Mouse (Mus musculus): ENCODE measurements around the gene Tmem33. TPM values are rescaled to one million over a fixed set of nuclear protein-coding genes. Genes with fewer than 3 reads are reported as not detected.

The Tmem33 gene
- polyA plus RNA-seq, 1 experiment from 2014 or later: 85.7 TPM

DNA sequence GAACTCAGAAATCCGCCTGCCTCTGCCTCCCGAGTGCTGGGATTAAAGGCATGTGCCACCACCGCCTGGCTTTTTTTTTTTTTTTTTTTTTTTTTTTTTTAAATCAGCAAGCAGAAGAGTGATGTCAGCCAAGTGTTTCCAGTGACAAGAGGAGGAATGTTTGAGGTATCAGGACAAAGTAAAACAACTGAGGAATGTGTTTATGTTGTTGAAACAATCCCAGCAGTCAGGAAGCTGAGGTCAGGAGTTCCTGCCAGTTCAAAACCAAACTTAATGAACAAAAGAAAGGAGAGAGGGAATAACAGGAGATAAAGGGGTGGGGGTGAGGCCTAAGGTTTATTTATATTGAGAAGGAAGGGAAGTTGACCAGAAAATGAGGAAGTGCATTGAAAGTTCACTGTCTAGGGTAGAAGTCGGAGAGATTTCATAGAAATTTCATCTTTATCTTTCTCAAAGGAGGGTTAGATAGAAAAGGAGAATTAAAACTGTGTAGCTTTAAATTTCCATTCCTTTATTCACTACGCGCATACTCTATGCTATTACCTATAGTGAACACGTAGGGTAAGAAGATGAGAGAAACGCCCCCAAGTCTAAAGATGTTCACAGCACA, 41.5 kb downstream of the Tmem33 start:
- 82% methylated on average over 8 of the region's 8 CpGs for WGBS
- no peaks in the 10 kb centered on the region for H3K36me3 ChIP-seq

DNA sequence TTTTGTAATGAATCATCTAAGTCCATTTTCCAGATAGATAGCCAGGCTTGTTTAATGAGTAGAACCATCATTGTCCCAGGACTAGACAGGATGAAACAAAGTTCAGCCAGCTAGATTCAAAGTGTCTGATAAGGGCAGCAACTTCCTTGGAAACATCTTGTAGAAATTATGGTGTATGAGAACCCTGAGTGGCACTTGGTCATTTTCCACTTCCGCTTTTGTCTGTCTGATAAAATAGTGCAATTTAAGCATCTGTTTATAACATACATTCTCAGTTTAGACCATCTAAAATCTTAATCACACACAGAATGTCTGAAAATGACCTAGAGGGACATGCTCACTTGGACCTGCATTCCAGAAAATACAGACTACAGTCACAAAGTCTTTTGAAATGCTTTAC, 43.5 kb downstream of the Tmem33 start:
- Histone ChIP-seq H3K9ac (no peak overlapping the region), H3K4me3 (no peak overlapping the region), H3K27ac (replicated peaks) (no peak overlapping the region), H3K9me3 (no peaks in the 10 kb centered on the region), H3K27me3 (no peaks in the 10 kb centered on the region), H3K36me3 (no peaks in the 10 kb centered on the region), H3K4me2 (no peak overlapping the region), H3K4me1 (replicated peaks) (peaks cover 14% of the 10 kb centered on the region)
- no peak for ATAC-seq (ENCODE audit: low read depth)
- 89% methylated on average over 1 of the region's 1 CpGs for WGBS

More for the DNA sequence above, 41.5 kb downstream of the Tmem33 start:
- no peak for ATAC-seq (ENCODE audit: low read depth)
- H3K27ac ChIP-seq (replicated peaks): no peak overlapping the region
- no peak overlapping the region for H3K4me2 ChIP-seq
- no peaks in the 10 kb centered on the region; the same call in 1 of the 2 replicates for H3K4me1 ChIP-seq (replicated peaks)
- no peak overlapping the region for H3K4me3 ChIP-seq
- H3K9ac ChIP-seq: no peak overlapping the region
- H3K9me3 ChIP-seq: no peaks in the 10 kb centered on the region
- H3K27me3 ChIP-seq: no peaks in the 10 kb centered on the region

DNA sequence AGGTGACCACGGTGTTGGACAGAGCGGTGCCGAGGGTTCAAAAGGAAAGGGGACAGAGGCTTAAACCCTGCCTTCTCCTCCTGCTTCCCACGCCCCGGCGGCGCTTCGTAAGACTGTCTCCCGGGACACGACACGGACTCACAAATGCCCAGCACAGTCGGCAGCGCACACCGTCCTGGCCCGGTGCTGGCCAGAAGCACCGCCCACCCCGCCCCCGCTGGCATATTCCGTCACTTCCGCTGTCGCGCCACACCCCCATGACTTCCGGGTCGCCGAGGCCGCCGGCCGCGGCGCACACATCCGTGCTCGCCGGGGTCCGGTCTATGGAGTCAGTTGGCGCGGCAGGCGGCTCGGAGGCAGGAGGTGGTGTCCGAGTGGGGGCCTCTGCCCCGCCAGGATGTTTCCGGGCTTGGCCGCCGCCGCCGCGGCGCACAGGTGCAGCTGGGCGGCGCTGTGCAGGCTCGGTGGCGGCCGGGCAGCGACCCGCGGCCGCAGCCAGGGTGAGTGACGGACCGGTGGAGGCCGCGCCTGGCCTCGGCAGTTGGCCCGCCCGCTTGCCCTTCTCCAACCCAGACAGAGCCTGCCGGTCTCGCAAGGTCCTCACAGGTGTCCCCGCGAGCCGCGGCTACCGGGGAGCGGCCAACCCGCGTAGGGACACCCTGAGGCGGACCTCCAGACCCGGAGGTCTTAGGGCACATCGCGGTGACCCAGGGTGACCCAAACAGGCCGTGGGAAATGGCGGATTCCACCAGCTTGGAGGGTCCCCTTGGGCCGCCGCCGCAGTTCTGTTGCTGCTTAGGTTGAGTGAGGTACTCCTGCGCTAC, 46.5 kb downstream of the Tmem33 start, which contains the start of gene Slc30a9:
TSS of gene Slc30a9 (plus strand) at position 258 of the 824 bp plus-strand sequence.
- H3K36me3 ChIP-seq: 0 out of 2 replicates have a peak, but pooled peaks cover 5% of the 10 kb centered on the region
- peak within 1 kb of the TSS; percentile 88 for H3K4me2 ChIP-seq
- no peaks in the 10 kb centered on the region for H3K27me3 ChIP-seq
- H3K27ac ChIP-seq (replicated peaks): peak within 1 kb of the TSS; percentile 83
- peak; percentile 97 for ATAC-seq (ENCODE audit: low read depth)
- peak within 1 kb of the TSS; percentile 98 for H3K4me3 ChIP-seq
- no peaks in the 10 kb centered on the region for H3K9me3 ChIP-seq
- H3K4me1 ChIP-seq (replicated peaks): peaks cover 30% of the 10 kb centered on the region
- under 1% methylated on average over 81 of the region's 83 CpGs for WGBS
- H3K9ac ChIP-seq: peak within 1 kb of the TSS; percentile 95

GRCm38 (mm10) chr5:67307659-67308222, 47.4 kb downstream of the Tmem33 start:
- 35% methylated on average over 13 of the region's 13 CpGs for WGBS
- H3K4me1 ChIP-seq (replicated peaks): peaks cover 38% of the 10 kb centered on the region
- H3K27me3 ChIP-seq: no peaks in the 10 kb centered on the region
- no peak overlapping the region for H3K27ac ChIP-seq (replicated peaks)
- no peaks in the 10 kb centered on the region for H3K9me3 ChIP-seq
- H3K36me3 ChIP-seq: 0 out of 2 replicates have a peak, but pooled peaks cover 5% of the 10 kb centered on the region
- H3K4me3 ChIP-seq: peak overlapping the region; percentile 98
- peak overlapping the region; percentile 95 for H3K9ac ChIP-seq
- H3K4me2 ChIP-seq: peak overlapping the region; percentile 88
- no peak for ATAC-seq (ENCODE audit: low read depth)

DNA sequence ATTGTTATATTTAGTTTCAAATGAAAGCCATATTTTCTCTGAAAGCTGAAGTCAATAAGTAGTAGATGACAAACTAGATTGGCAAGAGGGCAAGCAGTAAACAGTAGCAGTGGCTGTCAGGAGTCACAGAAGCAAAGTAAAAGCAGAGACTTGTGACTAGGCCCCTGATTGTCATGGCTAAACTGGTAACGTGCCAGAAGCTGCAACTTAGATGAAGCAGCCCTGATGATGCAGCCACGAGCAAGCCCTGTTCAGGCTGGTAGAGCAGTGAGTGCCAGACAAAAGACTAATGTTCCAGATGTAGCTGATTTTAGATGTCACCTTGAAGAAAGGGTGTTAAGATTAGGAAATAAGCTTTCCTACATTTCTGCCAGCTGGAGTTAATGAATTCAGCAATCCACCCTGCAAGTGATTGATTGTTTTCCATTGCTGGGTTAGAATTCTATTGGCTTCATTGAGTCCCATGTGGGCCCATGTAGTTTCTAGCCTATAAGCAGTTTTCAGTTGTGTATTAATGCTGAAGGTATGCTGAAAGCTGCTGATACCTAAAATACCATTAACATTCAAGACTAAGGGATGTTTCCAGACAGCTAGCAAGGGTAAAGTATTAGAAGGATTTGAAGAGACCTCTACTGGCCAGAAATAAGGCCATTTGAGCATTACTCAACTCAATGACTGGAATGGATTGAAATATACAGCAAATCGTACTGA, 51.6 kb downstream of the Tmem33 start:
- H3K9me3 ChIP-seq: no peaks in the 10 kb centered on the region
- peak overlapping the region; percentile 59 for H3K27ac ChIP-seq (replicated peaks)
- H3K9ac ChIP-seq: peak overlapping the region; percentile 38; the same call in 1 of the 2 replicates
- H3K4me1 ChIP-seq (replicated peaks): peaks cover 38% of the 10 kb centered on the region
- 67% methylated on average over 3 of the region's 3 CpGs for WGBS
- peaks cover 10% of the 10 kb centered on the region; the same call in 1 of the 2 replicates for H3K36me3 ChIP-seq
- H3K4me3 ChIP-seq: no peak overlapping the region
- no peak for ATAC-seq (ENCODE audit: low read depth)
- H3K27me3 ChIP-seq: no peaks in the 10 kb centered on the region
- no peak overlapping the region for H3K4me2 ChIP-seq

- no peak overlapping the region for H3K4me3 ChIP-seq
- H3K27ac ChIP-seq (replicated peaks): no peak overlapping the region
- H3K36me3 ChIP-seq: peaks cover 12% of the 10 kb centered on the region
- H3K4me2 ChIP-seq: no peak overlapping the region
- peaks cover 36% of the 10 kb centered on the region for H3K4me1 ChIP-seq (replicated peaks)
- ATAC-seq (ENCODE audit: low read depth): no peak
- no peaks in the 10 kb centered on the region for H3K27me3 ChIP-seq
- no peak overlapping the region for H3K9ac ChIP-seq
- no peaks in the 10 kb centered on the region for H3K9me3 ChIP-seq
- WGBS: 93% methylated on average over 3 of the region's 3 CpGs
These were observed 52.1 kb downstream of the Tmem33 start for GRCm38 (mm10) chr5:67312522-67312851.

- H3K36me3 ChIP-seq: peaks cover 23% of the 10 kb centered on the region
- no peak overlapping the region for H3K9ac ChIP-seq
- no peaks in the 10 kb centered on the region for H3K4me1 ChIP-seq (replicated peaks)
- no peaks in the 10 kb centered on the region for H3K9me3 ChIP-seq
- no peak overlapping the region for H3K27ac ChIP-seq (replicated peaks)
- no peak overlapping the region for H3K4me3 ChIP-seq
- no peak for ATAC-seq (ENCODE audit: low read depth)
- no peak overlapping the region for H3K4me2 ChIP-seq
- H3K27me3 ChIP-seq: no peaks in the 10 kb centered on the region
- 86% methylated on average over 17 of the region's 17 CpGs for WGBS
These were observed 61.4 kb downstream of the Tmem33 start for GRCm38 (mm10) chr5:67321656-67322268.

- Histone ChIP-seq H3K4me3 (no peak overlapping the region), H3K9ac (no peak overlapping the region), H3K36me3 (peaks cover 15% of the 10 kb centered on the region), H3K4me2 (no peak overlapping the region), H3K9me3 (no peaks in the 10 kb centered on the region), H3K27ac (replicated peaks) (no peak overlapping the region), H3K27me3 (no peaks in the 10 kb centered on the region), H3K4me1 (replicated peaks) (no peaks in the 10 kb centered on the region)
- WGBS: 64% methylated on average over 1 of the region's 1 CpGs
- ATAC-seq (ENCODE audit: low read depth): no peak
These were observed 63.7 kb downstream of the Tmem33 start for GRCm38 (mm10) chr5:67324032-67324431.

GRCm38 (mm10) chr5:67340811-67341210, 80.4 kb downstream of the Tmem33 start:
- no peak overlapping the region for H3K4me2 ChIP-seq
- no peak overlapping the region for H3K4me3 ChIP-seq
- H3K9ac ChIP-seq: no peak overlapping the region
- no peak for ATAC-seq (ENCODE audit: low read depth)
- no peaks in the 10 kb centered on the region for H3K4me1 ChIP-seq (replicated peaks)
- 94% methylated on average over 6 of the region's 6 CpGs for WGBS
- no peaks in the 10 kb centered on the region for H3K27me3 ChIP-seq
- peaks cover 61% of the 10 kb centered on the region for H3K36me3 ChIP-seq
- H3K9me3 ChIP-seq: no peaks in the 10 kb centered on the region
- H3K27ac ChIP-seq (replicated peaks): no peak overlapping the region
